Mouse (Mus musculus): ENCODE results near the gene Oxld1.
A peak's percentile ranks its signal among the peaks of the same experiment; 100 is the strongest.

Gene Oxld1

DNA sequence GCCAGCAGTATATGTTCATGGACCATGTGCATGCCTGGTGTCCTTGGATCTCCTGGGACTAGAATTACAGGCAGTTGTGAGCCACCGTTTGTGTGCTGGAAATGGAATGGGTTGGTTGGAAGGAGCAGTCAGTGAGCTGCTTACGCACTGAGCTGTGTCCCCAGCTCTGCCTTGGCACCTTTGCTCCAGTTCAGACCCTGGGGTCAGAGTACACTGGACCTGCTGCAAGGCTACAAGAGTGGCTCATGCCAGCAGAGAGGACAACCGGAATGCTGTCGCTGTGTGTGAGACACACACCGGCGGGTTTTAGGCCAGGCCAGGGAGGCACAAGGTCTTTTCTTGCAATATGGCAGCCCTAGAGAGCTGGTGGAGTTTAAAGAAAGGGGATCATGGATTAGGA is 14.2 kb upstream of the Oxld1 start:
- DNase-seq: no peak

GRCm38 (mm10) chr11:120467736-120468092 is 9.8 kb upstream of the Oxld1 start:
- DNase-seq: no peak

- DNase-seq: peak; percentile 96
Observed at GRCm38 (mm10) chr11:120467051-120467735, 9.3 kb upstream of the Oxld1 start, which contains the start of gene Arl16. Gene Arl16, minus strand, starts transcription at chr11:120467607.

DNA sequence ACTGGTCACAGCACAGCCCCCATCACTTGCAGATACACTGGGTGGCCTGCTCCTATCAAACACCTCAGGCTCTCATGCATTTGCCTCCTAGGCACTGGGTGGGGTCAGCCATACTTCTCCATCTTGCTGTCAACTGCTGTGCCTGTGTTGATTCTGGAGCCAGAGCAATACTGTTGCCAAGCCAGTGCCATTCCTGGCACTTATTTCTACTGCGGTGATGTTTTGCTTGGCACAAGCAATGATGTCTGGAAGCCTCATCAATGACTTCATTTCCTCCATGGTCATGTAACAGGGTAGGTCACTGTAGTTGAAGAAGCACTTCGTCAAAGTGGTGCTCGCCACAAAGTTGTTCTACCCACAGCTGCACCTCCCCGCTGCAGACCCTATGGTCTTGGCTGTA is 7.7 kb upstream of the Oxld1 start:
- no peak for DNase-seq

DNA sequence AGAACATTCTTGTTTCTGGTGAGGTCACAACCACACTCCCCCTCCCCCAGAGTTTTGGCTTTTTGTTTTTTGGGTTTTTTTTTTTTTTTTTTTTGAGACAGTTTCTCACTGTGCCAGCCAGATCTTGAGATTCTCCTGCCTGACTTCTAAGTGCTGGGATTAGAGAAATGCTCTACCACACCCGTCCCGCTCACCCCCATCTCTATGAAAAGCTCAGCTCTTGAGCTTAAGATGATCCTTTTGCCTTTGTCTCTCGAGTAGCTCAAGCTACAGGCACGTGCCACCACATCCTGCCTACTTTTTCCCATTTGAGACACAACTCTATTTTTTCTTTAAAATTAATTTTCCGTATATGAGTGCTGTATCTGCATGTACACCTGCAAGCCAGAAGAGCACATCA is 6.5 kb upstream of the Oxld1 start:
- DNase-seq: no peak

DNA sequence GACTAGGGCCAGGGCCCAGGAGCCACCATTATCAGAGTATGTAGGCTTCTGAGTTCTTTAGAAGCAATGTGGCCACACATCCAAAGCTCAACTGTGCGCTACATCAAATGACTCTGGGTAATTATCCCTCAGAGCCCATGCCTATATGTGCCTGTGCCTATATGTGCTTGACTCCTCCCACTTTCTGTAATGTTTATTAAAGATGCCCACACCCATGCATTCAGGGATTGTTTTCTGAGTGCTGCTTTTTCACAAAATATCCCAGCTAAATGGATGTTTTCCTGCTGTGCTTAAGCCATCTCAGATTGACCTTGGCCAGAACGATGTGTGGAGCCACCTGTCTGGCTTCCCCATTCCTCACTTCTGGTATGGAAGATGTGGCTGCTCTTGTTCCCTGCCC is 5.7 kb upstream of the Oxld1 start:
- DNase-seq: no peak

GRCm38 (mm10) chr11:120458847-120459597 is 1.2 kb upstream of the Oxld1 start:
- no peak for DNase-seq

DNA sequence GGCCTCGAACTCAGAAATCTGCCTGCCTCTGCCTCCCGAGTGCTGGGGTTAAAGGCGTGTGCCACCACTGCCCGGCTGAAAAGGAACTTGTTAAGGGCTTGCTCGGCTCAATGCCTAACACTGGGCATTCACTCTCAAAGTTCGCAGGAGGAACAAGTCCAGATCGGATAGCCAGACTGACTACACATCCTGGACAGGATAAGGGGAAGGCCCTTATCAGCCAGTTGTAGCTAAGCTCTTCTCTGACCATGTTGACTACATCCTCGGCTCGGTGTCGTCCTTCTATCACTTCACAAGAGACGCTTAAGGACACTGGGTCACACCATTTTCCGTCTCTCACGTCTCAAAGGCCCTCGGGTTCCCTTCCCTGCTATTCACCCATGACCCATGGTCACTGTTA is 498 bp downstream of the Oxld1 start:
- DNase-seq: no peak

GRCm38 (mm10) chr11:120455413-120455812 is 2.5 kb downstream of the Oxld1 start:
- DNase-seq: no peak

DNA sequence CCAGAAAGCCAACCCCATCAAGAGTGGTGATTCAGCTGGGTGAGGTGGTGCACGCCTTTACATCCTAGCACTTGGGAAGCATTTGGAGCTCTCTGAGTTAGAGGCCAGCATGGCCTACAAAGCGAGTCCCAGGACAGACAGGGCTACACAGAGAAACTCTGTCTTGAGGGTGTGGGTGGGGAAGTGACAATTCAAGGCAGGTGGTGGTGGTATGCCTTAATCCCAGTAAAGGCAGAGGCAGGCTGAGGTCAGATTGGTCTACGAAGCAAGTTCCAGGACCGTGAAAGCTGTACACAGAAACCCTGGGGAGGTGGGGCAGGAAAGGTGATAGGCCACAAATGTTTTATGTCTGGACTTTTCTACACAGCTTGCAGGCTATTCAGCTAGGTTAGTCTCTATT is 2.9 kb downstream of the Oxld1 start:
- DNase-seq: no peak

DNA sequence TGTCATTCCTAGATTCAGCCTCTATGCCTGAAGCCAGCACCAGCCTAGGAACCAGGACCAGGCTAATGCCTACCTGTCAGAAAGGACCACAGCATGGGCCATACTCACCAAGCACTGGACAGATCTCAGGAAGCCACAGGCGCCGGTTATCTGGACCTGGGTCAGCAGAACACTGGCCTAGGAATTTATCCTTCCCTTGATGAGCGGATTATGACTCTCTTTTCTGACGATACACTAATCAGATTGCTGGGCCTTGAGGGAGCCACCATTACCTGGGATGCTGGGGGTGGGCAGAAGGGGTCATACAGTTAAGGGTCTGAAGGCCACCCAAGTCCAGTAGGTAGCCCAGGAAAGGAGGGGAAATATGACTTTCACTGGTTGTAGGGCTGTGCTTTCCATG is 4.6 kb downstream of the Oxld1 start, which contains the start of gene Pde6g:
Pde6g (minus strand) TSS at position 195 of the 400 bp plus-strand sequence.
- DNase-seq: no peak

- no peak for DNase-seq
Observed at GRCm38 (mm10) chr11:120452246-120452645, 5.6 kb downstream of the Oxld1 start.

DNA sequence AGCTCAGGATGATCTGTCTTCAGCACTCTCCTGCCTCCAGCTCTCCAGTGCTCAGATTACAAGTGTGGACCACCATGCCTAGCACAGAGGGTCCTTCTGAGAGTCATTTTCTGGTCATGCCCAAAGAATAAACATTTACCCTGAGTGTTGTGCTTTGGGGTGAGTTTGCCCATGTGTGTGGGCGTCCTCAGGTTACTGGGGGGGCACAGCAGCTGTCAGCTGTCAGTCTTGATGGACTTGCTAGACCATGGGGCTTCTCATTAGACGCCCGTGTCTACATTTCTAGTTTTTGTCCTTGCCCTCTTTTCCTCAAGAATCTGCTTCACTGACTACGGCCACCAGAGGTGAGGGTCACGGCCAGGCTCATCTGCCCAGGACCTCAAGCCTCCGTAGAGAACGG is 10.7 kb downstream of the Oxld1 start:
- no peak for DNase-seq

GRCm38 (mm10) chr11:120445475-120445874 is 12.4 kb downstream of the Oxld1 start:
- no peak for DNase-seq

DNA sequence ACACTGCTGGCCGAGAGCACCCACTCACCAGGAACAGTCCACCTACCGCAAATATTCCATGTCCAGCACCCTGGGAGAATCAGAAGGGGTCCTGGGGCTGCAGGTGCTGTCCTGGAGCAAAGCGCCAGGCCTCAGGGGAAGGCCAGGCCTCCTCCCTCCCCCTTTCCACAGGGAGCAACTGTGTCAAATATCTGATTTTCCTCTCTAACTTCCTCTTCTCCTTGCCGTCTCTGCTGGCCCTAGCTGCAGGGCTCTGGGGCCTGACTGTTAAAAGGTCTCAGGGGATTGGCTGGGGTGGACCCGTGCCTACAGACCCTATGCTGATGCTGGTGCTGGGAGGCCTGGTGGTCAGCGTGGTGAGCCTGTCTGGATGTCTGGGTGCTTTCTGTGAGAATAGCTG is 13.8 kb downstream of the Oxld1 start:
- DNase-seq: no peak

DNA sequence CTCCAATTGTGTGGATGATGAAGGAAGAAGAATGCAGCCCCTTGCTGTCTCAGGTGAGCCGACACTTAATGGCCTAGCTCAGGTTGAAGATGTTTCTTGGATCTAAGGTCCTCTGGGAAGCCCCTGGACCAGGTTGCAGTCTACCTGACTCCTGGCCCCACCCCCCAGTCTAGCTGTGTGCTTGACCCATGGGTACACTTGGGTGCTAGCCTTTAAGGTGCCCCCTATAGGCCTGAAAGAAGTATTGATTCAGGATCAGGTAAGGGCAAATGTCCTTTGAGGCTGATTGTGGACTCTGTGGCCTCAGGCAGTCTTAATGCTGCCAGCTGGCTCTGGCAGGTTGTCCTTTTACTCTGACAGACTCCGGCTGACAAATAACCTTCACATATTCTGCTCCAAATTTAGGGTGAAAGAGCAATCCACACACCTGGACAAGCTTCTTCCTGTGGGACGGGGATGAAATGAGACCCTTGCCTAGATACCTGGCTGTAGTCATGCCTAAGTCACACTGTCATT is 15.0 kb downstream of the Oxld1 start:
- DNase-seq: no peak

DNA sequence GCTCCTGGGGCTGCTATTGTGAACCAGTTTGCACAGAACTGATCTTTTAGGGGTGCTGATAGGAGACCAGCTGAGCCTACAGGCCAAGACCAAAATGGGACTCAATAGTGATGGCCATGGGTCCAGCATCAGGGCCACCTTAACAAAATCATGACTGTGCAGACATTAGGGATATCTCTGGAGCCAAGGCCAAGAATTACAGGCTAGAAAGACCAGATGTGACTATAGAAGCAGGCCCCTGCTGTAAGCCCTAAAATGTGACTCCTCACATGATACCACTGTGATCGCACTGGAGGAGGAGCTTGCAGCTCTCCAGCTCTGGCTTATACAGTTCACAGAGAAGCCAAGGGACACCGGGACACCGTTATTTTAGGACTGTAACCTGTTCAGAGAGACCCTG is 15.5 kb downstream of the Oxld1 start, which contains the start of gene Tspan10:
Tspan10 (plus strand) TSS at position 301 of the 400 bp plus-strand sequence.
- DNase-seq: no peak

GRCm38 (mm10) chr11:120437857-120438385 is 19.9 kb downstream of the Oxld1 start:
- no peak for DNase-seq

DNA sequence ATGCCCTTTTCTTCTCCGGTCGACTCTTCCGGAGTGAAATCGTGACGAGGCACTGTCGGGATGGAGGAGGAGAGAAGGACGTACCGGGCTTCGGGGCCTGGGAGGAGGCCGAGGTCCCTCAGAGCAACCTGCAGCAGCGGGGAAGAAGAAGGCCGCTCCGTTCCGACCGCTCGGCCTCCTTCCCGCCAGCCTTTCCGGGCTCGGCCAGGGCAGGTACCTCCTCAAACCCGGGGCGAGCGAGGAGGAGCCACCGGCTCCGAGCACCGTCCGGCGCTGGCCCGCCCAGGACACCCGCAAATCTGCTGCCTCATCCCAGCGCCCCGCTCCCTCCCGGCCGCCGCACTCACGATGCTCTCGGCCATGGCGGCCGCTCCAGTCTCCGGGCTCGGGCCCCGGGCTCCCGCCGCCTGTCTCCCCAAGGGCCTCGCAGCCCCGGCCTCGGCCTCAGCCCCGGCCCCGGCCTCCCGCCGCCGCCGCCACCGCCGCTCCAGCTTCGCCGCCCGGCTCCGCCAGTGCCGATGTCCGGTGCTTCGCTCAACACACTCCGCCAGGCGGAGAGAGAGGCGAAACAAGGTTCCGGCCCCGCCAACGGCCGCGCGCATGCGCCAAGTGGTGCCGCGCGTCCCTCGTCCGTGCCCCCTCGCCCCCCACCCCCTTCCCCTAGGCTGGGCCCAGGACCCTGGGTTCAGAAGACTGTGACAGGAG is 20.6 kb downstream of the Oxld1 start, which contains the start of gene Nploc4:
Nploc4 (minus strand) TSS at position 557 of the 705 bp plus-strand sequence.
- DNase-seq: peak; percentile 87

GRCm38 (mm10) chr11:120426727-120427126 is 31.1 kb downstream of the Oxld1 start:
- DNase-seq: no peak

- DNase-seq: peak; percentile 49
Observed at GRCm38 (mm10) chr11:120423569-120424295, 34.1 kb downstream of the Oxld1 start.

Measured in right cerebral cortex, adult 18-20 months (tissue).